Mouse (Mus musculus): Measurements from ENCODE around the gene Prr5. TPM values are rescaled to one million over a fixed set of nuclear protein-coding genes. Genes with fewer than 3 reads are reported as not detected.

The Prr5 gene
- total and polyA plus RNA-seq, 2 experiments from 2014 or later, result 34.2 to 36.6 TPM

GRCm38 (mm10) chr15:84696021-84696420, 26.6 kb downstream of the Prr5 start:
- no peak overlapping the region for H3K27ac ChIP-seq
- 77% methylated on average over 4 of the region's 4 CpGs for WGBS
- H3K9me3 ChIP-seq (ENCODE audit: low read length), result no peaks in the 10 kb centered on the region
- H3K27me3 ChIP-seq (ENCODE audit: insufficient read depth, low read length), result no peaks in the 10 kb centered on the region
- H3K4me2 ChIP-seq (ENCODE audit: low read depth, low read length), result no peak overlapping the region
- no peak overlapping the region for H3K9ac ChIP-seq (replicated peaks; ENCODE audit: low read length)
- TF ChIP-seq CTCF (IDR thresholded peaks at IDR 0.05; ENCODE audit: low read depth), result no peak
- DNase-seq (ENCODE audit: low spot score), result no peak
- peaks cover 6% of the 10 kb centered on the region; the same call in 1 of the 2 replicates for H3K4me1 ChIP-seq (ENCODE audit: insufficient read depth, low read length)
- H3K36me3 ChIP-seq (ENCODE audit: insufficient read depth, low read length), result peaks cover 31% of the 10 kb centered on the region; the same call in 1 of the 2 replicates
- ATAC-seq, result no peak
- H3K4me3 ChIP-seq (ENCODE audit: low read length), result no peak overlapping the region

DNA sequence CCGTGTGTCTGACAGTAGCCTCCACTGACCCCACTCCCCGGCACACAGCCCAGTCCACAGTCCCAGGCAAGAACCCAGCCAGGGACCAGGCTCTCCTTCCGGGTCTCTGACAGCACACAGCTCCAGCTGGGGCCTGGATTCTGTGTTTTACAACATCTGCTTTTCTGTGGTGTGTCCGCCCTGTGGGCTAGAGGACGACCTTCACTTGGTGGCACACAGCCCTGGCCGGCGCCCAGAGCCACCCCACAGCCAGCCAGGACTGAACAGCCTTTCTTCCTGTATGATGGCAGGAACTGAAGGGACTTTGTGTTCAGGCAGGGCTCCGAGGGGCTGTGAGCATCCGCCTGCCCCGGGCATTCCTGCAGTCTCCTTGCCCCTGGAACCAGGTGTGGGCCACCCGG, 28.2 kb downstream of the Prr5 start:
- peaks cover 6% of the 10 kb centered on the region; the same call in 1 of the 2 replicates for H3K4me1 ChIP-seq (ENCODE audit: insufficient read depth, low read length)
- H3K4me2 ChIP-seq (ENCODE audit: low read depth, low read length), result no peak overlapping the region
- DNase-seq (ENCODE audit: low spot score) (peak; percentile 65), ATAC-seq (peak; percentile 83)
- H3K4me3 ChIP-seq (ENCODE audit: low read length), result no peak overlapping the region
- no peaks in the 10 kb centered on the region for H3K9me3 ChIP-seq (ENCODE audit: low read length)
- WGBS, result 47% methylated on average over 11 of the region's 11 CpGs
- peak overlapping the region; percentile 66 for H3K27ac ChIP-seq
- peaks cover 35% of the 10 kb centered on the region; the same call in 1 of the 2 replicates for H3K36me3 ChIP-seq (ENCODE audit: insufficient read depth, low read length)
- TF ChIP-seq CTCF (IDR thresholded peaks at IDR 0.05; ENCODE audit: low read depth), result no peak
- no peak overlapping the region for H3K9ac ChIP-seq (replicated peaks; ENCODE audit: low read length)
- no peaks in the 10 kb centered on the region for H3K27me3 ChIP-seq (ENCODE audit: insufficient read depth, low read length)

DNA sequence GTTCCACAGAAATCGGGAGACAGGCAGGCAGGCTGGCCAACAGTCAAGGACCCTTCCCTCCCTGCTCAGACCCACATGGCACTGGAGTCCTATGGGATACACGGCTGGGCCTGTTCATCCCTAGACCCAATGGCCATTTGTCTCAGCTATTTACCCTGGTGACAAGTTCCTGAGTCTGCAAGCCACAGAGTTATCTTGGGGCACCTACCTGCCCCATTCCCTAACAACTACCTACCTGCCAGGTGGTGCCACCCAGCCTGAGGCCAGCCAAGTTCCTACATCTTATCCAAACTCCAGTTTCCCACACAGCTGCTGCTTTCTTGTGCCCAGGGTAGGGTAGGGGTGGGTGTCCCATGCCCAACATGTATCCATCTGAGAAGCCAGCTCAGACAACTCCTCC, 28.8 kb downstream of the Prr5 start:
- TF ChIP-seq CTCF (IDR thresholded peaks at IDR 0.05; ENCODE audit: low read depth), result no peak
- 56% methylated on average over 2 of the region's 2 CpGs for WGBS
- Histone ChIP-seq H3K9me3 (ENCODE audit: low read length) (no peaks in the 10 kb centered on the region), H3K36me3 (ENCODE audit: insufficient read depth, low read length) (peaks cover 30% of the 10 kb centered on the region; the same call in 1 of the 2 replicates), H3K4me1 (ENCODE audit: insufficient read depth, low read length) (peaks cover 6% of the 10 kb centered on the region; the same call in 1 of the 2 replicates), H3K4me2 (ENCODE audit: low read depth, low read length) (no peak overlapping the region), H3K9ac (replicated peaks; ENCODE audit: low read length) (no peak overlapping the region), H3K4me3 (ENCODE audit: low read length) (no peak overlapping the region), H3K27me3 (ENCODE audit: insufficient read depth, low read length) (no peaks in the 10 kb centered on the region), H3K27ac (peak overlapping the region; percentile 66)
- ATAC-seq, result no peak
- DNase-seq (ENCODE audit: low spot score), result no peak

- Histone ChIP-seq H3K27ac (no peak overlapping the region), H3K4me3 (ENCODE audit: low read length) (no peak overlapping the region), H3K27me3 (ENCODE audit: insufficient read depth, low read length) (no peaks in the 10 kb centered on the region), H3K36me3 (ENCODE audit: insufficient read depth, low read length) (0 out of 2 replicates have a peak, but pooled peaks cover 10% of the 10 kb centered on the region), H3K9ac (replicated peaks; ENCODE audit: low read length) (no peak overlapping the region), H3K4me1 (ENCODE audit: insufficient read depth, low read length) (peaks cover 6% of the 10 kb centered on the region; the same call in 1 of the 2 replicates), H3K4me2 (ENCODE audit: low read depth, low read length) (no peak overlapping the region), H3K9me3 (ENCODE audit: low read length) (no peaks in the 10 kb centered on the region)
- DNase-seq (ENCODE audit: low spot score), result peak; percentile 77
- WGBS, result 47% methylated on average over 6 of the region's 6 CpGs
- TF ChIP-seq CTCF (IDR thresholded peaks at IDR 0.05; ENCODE audit: low read depth), result peak; percentile 85
- ATAC-seq, result no peak
Measured at GRCm38 (mm10) chr15:84700147-84700794, 30.9 kb downstream of the Prr5 start.

- ATAC-seq, result no peak
- H3K27me3 ChIP-seq (ENCODE audit: insufficient read depth, low read length), result no peaks in the 10 kb centered on the region
- no peak overlapping the region for H3K9ac ChIP-seq (replicated peaks; ENCODE audit: low read length)
- no peaks in the 10 kb centered on the region for H3K9me3 ChIP-seq (ENCODE audit: low read length)
- H3K4me1 ChIP-seq (ENCODE audit: insufficient read depth, low read length), result peaks cover 6% of the 10 kb centered on the region; the same call in 1 of the 2 replicates
- WGBS, result 20% methylated on average over 4 of the region's 4 CpGs
- DNase-seq (ENCODE audit: low spot score), result peak; percentile 81
- no peak overlapping the region for H3K4me2 ChIP-seq (ENCODE audit: low read depth, low read length)
- H3K4me3 ChIP-seq (ENCODE audit: low read length), result no peak overlapping the region
- 0 out of 2 replicates have a peak, but pooled peaks cover 9% of the 10 kb centered on the region for H3K36me3 ChIP-seq (ENCODE audit: insufficient read depth, low read length)
- no peak overlapping the region for H3K27ac ChIP-seq
- TF ChIP-seq CTCF (IDR thresholded peaks at IDR 0.05; ENCODE audit: low read depth), result peak; percentile 78
Measured at GRCm38 (mm10) chr15:84701947-84702346, 32.5 kb downstream of the Prr5 start.

GRCm38 (mm10) chr15:84702391-84703345, 33.2 kb downstream of the Prr5 start:
- Histone ChIP-seq H3K27ac (no peak overlapping the region), H3K4me1 (ENCODE audit: insufficient read depth, low read length) (no peaks in the 10 kb centered on the region)
- WGBS, result 87% methylated on average over 29 of the region's 29 CpGs

More at GRCm38 (mm10) chr15:84702391-84703345, 33.2 kb downstream of the Prr5 start:
- Histone ChIP-seq H3K4me2 (ENCODE audit: low read depth, low read length) (no peak overlapping the region), H3K36me3 (ENCODE audit: insufficient read depth, low read length) (0 out of 2 replicates have a peak, but pooled peaks cover 9% of the 10 kb centered on the region), H3K4me3 (ENCODE audit: low read length) (no peak overlapping the region), H3K27me3 (ENCODE audit: insufficient read depth, low read length) (no peaks in the 10 kb centered on the region), H3K9me3 (ENCODE audit: low read length) (no peaks in the 10 kb centered on the region), H3K9ac (replicated peaks; ENCODE audit: low read length) (no peak overlapping the region)
- TF ChIP-seq CTCF (IDR thresholded peaks at IDR 0.05; ENCODE audit: low read depth), result no peak
- no peak for DNase-seq (ENCODE audit: low spot score)
- ATAC-seq, result no peak

Measured in hindbrain, postnatal 0 days (tissue).